Mouse (Mus musculus): ENCODE results near the gene Slco1a5. TPM values are rescaled to one million over a fixed set of nuclear protein-coding genes. Genes with fewer than 3 reads are reported as not detected.

Slco1a5 gene
- 0.20 and 0.41 TPM in 2 replicates for polyA plus RNA-seq (2014; fragmentation: Nextera tagmentation; extraction: Ambion mirVana)

- no peaks in the 10 kb centered on the region for H3K36me3 ChIP-seq (ENCODE audit: control insufficient read depth, insufficient read depth, low read length)
- H3K4me2 ChIP-seq (ENCODE audit: low read depth, low read length, severe bottlenecking), result no peak within 1 kb of the TSS
- H3K9me3 ChIP-seq (ENCODE audit: control insufficient read depth, low read length), result no peaks in the 10 kb centered on the region
- no peaks in the 10 kb centered on the region for H3K27me3 ChIP-seq (ENCODE audit: control insufficient read depth, insufficient read depth, low read length)
- DNase-seq (ENCODE audit: low spot score) (no peak), ATAC-seq (replicated peaks; ENCODE audit: low FRiP score) (no peak)
- H3K27ac ChIP-seq (ENCODE audit: low read depth, low read length), result no peak within 1 kb of the TSS
- H3K4me3 ChIP-seq (ENCODE audit: low read depth, low read length), result no peak within 1 kb of the TSS
- H3K9ac ChIP-seq (ENCODE audit: low read length), result no peak within 1 kb of the TSS
- 8% methylated on average over 4 of the region's 4 CpGs for WGBS
- H3K4me1 ChIP-seq (replicated peaks; ENCODE audit: control insufficient read depth, insufficient read depth, low read length), result no peaks in the 10 kb centered on the region
Observed at GRCm38 (mm10) chr6:142322881-142323280, at the start of gene Slco1a5. TSS of gene Slco1a5 (minus strand) at chr6:142322981.

GRCm38 (mm10) chr6:142369568-142369967 lies 46.8 kb upstream of the Slco1a5 start:
- Histone ChIP-seq H3K27me3 (ENCODE audit: control insufficient read depth, insufficient read depth, low read length) (no peaks in the 10 kb centered on the region), H3K27ac (ENCODE audit: low read depth, low read length) (no peak overlapping the region), H3K4me3 (ENCODE audit: low read depth, low read length) (no peak overlapping the region), H3K9me3 (ENCODE audit: control insufficient read depth, low read length) (no peaks in the 10 kb centered on the region), H3K4me2 (ENCODE audit: low read depth, low read length, severe bottlenecking) (no peak overlapping the region), H3K9ac (ENCODE audit: low read length) (no peak overlapping the region), H3K36me3 (ENCODE audit: control insufficient read depth, insufficient read depth, low read length) (no peaks in the 10 kb centered on the region; the same call in 1 of the 2 replicates), H3K4me1 (replicated peaks; ENCODE audit: control insufficient read depth, insufficient read depth, low read length) (no peaks in the 10 kb centered on the region)
- ATAC-seq (replicated peaks; ENCODE audit: low FRiP score) (no peak), DNase-seq (ENCODE audit: low spot score) (no peak)
- 93% methylated on average over 3 of the region's 3 CpGs for WGBS

GRCm38 (mm10) chr6:142367565-142367964 lies 44.8 kb upstream of the Slco1a5 start:
- WGBS, result 94% methylated on average over 3 of the region's 3 CpGs
- DNase-seq (ENCODE audit: low spot score) (no peak), ATAC-seq (replicated peaks; ENCODE audit: low FRiP score) (no peak)
- Histone ChIP-seq H3K4me1 (replicated peaks; ENCODE audit: control insufficient read depth, insufficient read depth, low read length) (no peaks in the 10 kb centered on the region), H3K36me3 (ENCODE audit: control insufficient read depth, insufficient read depth, low read length) (peaks cover 4% of the 10 kb centered on the region; the same call in 1 of the 2 replicates), H3K9me3 (ENCODE audit: control insufficient read depth, low read length) (no peaks in the 10 kb centered on the region), H3K4me3 (ENCODE audit: low read depth, low read length) (no peak overlapping the region), H3K9ac (ENCODE audit: low read length) (no peak overlapping the region), H3K4me2 (ENCODE audit: low read depth, low read length, severe bottlenecking) (no peak overlapping the region), H3K27ac (ENCODE audit: low read depth, low read length) (no peak overlapping the region), H3K27me3 (ENCODE audit: control insufficient read depth, insufficient read depth, low read length) (no peaks in the 10 kb centered on the region)

DNA sequence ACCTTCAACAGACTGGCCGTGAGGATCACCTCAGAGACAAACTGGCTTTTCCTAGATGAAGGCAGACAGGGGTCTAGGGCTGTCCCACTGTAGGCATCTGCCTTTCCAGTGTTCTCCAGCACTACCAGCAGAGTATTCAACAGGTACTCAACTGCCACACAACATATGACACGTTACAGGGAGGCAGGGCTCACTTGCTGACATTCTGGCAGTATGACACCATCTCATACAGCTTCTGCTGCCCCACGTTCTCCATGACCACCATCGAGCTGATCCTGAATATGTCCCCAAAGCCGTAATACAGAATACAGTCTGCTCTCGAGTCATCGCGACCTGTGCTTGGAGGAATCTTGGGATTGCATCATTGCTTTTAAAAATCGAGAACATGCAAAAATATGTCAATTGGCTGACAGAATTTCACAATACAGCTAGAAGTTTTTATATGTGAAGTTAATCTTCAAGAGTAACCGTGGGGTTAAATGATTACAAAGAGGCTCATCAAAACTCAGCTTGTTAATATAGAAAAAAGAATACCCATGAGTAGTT lies 43.8 kb upstream of the Slco1a5 start:
- H3K4me1 ChIP-seq (replicated peaks; ENCODE audit: control insufficient read depth, insufficient read depth, low read length), result no peaks in the 10 kb centered on the region
- 91% methylated on average over 10 of the region's 10 CpGs for WGBS
- no peak for ATAC-seq (replicated peaks; ENCODE audit: low FRiP score)
- no peak overlapping the region for H3K4me3 ChIP-seq (ENCODE audit: low read depth, low read length)
- H3K27ac ChIP-seq (ENCODE audit: low read depth, low read length), result no peak overlapping the region
- H3K9ac ChIP-seq (ENCODE audit: low read length), result no peak overlapping the region
- no peak overlapping the region for H3K4me2 ChIP-seq (ENCODE audit: low read depth, low read length, severe bottlenecking)
- H3K9me3 ChIP-seq (ENCODE audit: control insufficient read depth, low read length), result no peaks in the 10 kb centered on the region
- no peaks in the 10 kb centered on the region for H3K27me3 ChIP-seq (ENCODE audit: control insufficient read depth, insufficient read depth, low read length)
- H3K36me3 ChIP-seq (ENCODE audit: control insufficient read depth, insufficient read depth, low read length), result peaks cover 4% of the 10 kb centered on the region; the same call in 1 of the 2 replicates
- DNase-seq (ENCODE audit: low spot score), result no peak

GRCm38 (mm10) chr6:142365742-142366472 lies 43.1 kb upstream of the Slco1a5 start:
- Histone ChIP-seq H3K9ac (ENCODE audit: low read length) (no peak overlapping the region), H3K4me1 (replicated peaks; ENCODE audit: control insufficient read depth, insufficient read depth, low read length) (no peaks in the 10 kb centered on the region), H3K4me3 (ENCODE audit: low read depth, low read length) (no peak overlapping the region), H3K9me3 (ENCODE audit: control insufficient read depth, low read length) (no peaks in the 10 kb centered on the region), H3K4me2 (ENCODE audit: low read depth, low read length, severe bottlenecking) (no peak overlapping the region), H3K27me3 (ENCODE audit: control insufficient read depth, insufficient read depth, low read length) (no peaks in the 10 kb centered on the region), H3K36me3 (ENCODE audit: control insufficient read depth, insufficient read depth, low read length) (peaks cover 4% of the 10 kb centered on the region; the same call in 1 of the 2 replicates), H3K27ac (ENCODE audit: low read depth, low read length) (no peak overlapping the region)
- DNase-seq (ENCODE audit: low spot score) (no peak), ATAC-seq (replicated peaks; ENCODE audit: low FRiP score) (no peak)
- 89% methylated on average over 8 of the region's 8 CpGs for WGBS

DNA sequence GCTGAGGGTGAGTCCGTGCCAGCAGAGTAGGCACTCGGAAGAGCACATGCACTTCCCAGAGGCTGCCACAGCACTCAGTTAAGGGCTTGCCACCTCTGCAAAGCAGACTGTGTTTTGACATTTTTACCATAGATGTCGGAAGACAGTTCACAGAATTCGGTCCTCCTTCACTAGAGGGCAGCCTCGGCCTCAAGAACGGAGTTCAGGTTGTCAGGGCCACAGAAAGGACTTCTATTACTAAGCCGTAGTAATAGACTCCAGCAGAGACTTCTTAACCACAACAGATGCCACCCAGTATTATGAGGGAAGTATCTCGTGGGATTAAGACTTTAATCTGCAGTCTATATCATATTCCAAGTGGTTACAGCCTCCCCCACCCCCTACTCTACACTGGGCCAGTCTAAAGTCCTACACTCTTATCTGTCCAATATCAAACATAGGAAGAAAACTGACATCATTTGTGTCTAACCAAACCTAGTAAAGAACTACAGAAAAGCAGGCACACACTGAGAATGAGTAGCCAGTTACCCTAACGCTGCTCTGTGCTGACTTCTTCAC lies 40.3 kb upstream of the Slco1a5 start:
- Histone ChIP-seq H3K4me1 (replicated peaks; ENCODE audit: control insufficient read depth, insufficient read depth, low read length) (no peaks in the 10 kb centered on the region), H3K9me3 (ENCODE audit: control insufficient read depth, low read length) (no peaks in the 10 kb centered on the region), H3K36me3 (ENCODE audit: control insufficient read depth, insufficient read depth, low read length) (peaks cover 4% of the 10 kb centered on the region; the same call in 1 of the 2 replicates), H3K27me3 (ENCODE audit: control insufficient read depth, insufficient read depth, low read length) (no peaks in the 10 kb centered on the region), H3K4me2 (ENCODE audit: low read depth, low read length, severe bottlenecking) (no peak overlapping the region), H3K27ac (ENCODE audit: low read depth, low read length) (no peak overlapping the region), H3K9ac (ENCODE audit: low read length) (no peak overlapping the region), H3K4me3 (ENCODE audit: low read depth, low read length) (no peak overlapping the region)
- ATAC-seq (replicated peaks; ENCODE audit: low FRiP score), result no peak
- no peak for DNase-seq (ENCODE audit: low spot score)
- 73% methylated on average over 9 of the region's 9 CpGs for WGBS

GRCm38 (mm10) chr6:142362036-142362435 lies 39.3 kb upstream of the Slco1a5 start:
- WGBS, result 93% methylated on average over 6 of the region's 6 CpGs
- Histone ChIP-seq H3K4me1 (replicated peaks; ENCODE audit: control insufficient read depth, insufficient read depth, low read length) (no peaks in the 10 kb centered on the region), H3K36me3 (ENCODE audit: control insufficient read depth, insufficient read depth, low read length) (peaks cover 4% of the 10 kb centered on the region; the same call in 1 of the 2 replicates), H3K27ac (ENCODE audit: low read depth, low read length) (no peak overlapping the region), H3K27me3 (ENCODE audit: control insufficient read depth, insufficient read depth, low read length) (no peaks in the 10 kb centered on the region), H3K9me3 (ENCODE audit: control insufficient read depth, low read length) (no peaks in the 10 kb centered on the region), H3K4me2 (ENCODE audit: low read depth, low read length, severe bottlenecking) (no peak overlapping the region), H3K4me3 (ENCODE audit: low read depth, low read length) (no peak overlapping the region), H3K9ac (ENCODE audit: low read length) (no peak overlapping the region)
- DNase-seq (ENCODE audit: low spot score) (no peak), ATAC-seq (replicated peaks; ENCODE audit: low FRiP score) (no peak)

DNA sequence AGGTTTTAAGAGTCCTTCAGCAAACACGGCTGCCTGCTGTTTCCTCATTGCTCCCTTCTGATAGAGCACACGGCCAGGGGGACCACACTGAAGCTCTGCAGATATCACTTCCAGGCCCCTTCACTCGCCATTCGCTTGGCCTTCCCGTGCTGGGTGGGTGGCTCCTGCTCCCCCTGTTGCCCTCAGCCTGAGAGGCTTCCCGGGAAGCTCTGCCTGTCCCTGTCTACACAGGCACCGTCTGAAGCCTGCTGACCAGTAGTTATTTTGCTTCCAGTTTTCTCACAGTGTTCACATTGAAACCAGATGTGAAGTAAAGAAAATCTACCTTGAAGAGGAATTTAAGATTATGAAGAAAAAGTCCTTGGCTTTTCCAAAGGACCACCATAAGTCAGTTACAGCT lies 34.3 kb upstream of the Slco1a5 start:
- Histone ChIP-seq H3K27me3 (ENCODE audit: control insufficient read depth, insufficient read depth, low read length) (no peaks in the 10 kb centered on the region), H3K36me3 (ENCODE audit: control insufficient read depth, insufficient read depth, low read length) (no peaks in the 10 kb centered on the region; the same call in 1 of the 2 replicates), H3K4me3 (ENCODE audit: low read depth, low read length) (no peak overlapping the region), H3K4me1 (replicated peaks; ENCODE audit: control insufficient read depth, insufficient read depth, low read length) (no peaks in the 10 kb centered on the region), H3K27ac (ENCODE audit: low read depth, low read length) (no peak overlapping the region), H3K9me3 (ENCODE audit: control insufficient read depth, low read length) (no peaks in the 10 kb centered on the region), H3K9ac (ENCODE audit: low read length) (no peak overlapping the region), H3K4me2 (ENCODE audit: low read depth, low read length, severe bottlenecking) (no peak overlapping the region)
- DNase-seq (ENCODE audit: low spot score), result no peak
- ATAC-seq (replicated peaks; ENCODE audit: low FRiP score), result no peak
- 76% methylated on average over 7 of the region's 7 CpGs for WGBS
